In the genomic region with DNA sequence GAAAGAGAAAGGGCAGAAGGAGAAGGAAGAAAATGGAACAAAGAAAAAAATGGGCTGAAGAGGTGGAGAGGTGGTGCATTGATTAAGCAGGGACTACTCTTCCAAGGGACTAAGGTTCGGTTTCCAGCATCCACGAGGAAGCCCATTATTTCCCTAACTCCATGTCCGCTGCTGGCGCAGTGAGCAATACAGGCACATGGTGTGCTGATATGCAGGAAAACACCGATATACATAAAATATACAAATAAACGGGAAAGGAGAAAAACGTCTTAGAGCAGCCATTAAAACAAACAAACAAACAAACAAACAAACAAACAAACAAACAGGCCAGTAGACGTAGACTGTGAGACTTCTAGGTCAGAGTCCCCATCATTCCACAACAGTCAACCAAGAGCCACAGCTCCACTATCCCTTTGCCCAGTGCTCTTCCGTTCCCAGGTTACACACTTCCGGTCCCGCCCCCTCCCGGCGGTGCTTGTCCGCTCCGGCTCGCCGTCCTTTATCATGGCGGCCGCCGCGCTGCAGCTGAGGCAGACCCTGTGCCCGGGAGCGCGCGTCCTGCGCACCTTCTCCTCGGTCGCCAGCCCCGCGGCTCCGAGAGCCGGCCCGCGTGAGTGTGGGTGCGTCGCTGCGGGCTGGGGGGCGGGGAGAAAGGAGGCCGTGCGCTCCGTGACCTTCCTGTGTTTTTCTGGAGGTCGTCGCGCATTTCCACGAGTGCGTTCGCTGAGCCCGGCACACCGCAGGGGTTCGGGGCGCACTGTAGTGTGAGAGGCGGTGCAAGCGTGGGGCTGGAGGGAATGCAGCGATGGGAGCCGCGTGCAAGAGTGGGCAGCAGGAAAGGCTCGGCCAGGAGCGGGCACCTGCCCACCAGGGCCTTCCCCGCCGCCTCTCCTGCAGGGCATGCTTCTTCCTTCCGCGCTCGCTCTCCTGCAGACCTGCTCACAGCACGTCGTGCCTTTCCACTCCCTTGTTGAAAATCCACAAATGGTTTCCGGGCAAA, we compare ENCODE assay signal across 8 mouse cellular contexts. TPM values are rescaled to one million over a fixed set of nuclear protein-coding genes. Genes with fewer than 3 reads are reported as not detected.
DNase-seq lines count a peak whose midpoint lies in the region; ATAC-seq and TF ChIP-seq lines count a peak whose summit lies in the region.

A gene (plus strand): TSS at position 474 of the 1,000 bp plus-strand sequence.

- peak; percentile 72 for TF ChIP-seq POLR2A in ES-Bruce4 (IDR thresholded peaks at IDR 0.05; ENCODE audit: insufficient read depth, low read length)

- no peaks in the 10 kb centered on the region for H3K9me3 ChIP-seq in ES-Bruce4 (replicated peaks; ENCODE audit: control insufficient read depth, insufficient read depth, low read length, poor library complexity, severe bottlenecking)
- no peaks in the 10 kb centered on the region for H3K9me3 ChIP-seq in forebrain, embryonic 13.5 days (replicated peaks)
- H3K9me3 ChIP-seq in liver, embryonic 15.5 days (replicated peaks) = no peaks in the 10 kb centered on the region
- H3K9me3 ChIP-seq in neural tube, embryonic 11.5 days (ENCODE audit: control insufficient read depth, low read length) = no peaks in the 10 kb centered on the region
- no peaks in the 10 kb centered on the region for H3K9me3 ChIP-seq in stomach, embryonic 16.5 days (replicated peaks; ENCODE audit: control insufficient read depth, low read length)

- H3K4me1 ChIP-seq in ES-Bruce4 (ENCODE audit: control insufficient read depth, insufficient read depth, low read length) = no peaks in the 10 kb centered on the region
- peaks cover 16% of the 10 kb centered on the region for H3K4me1 ChIP-seq in forebrain, embryonic 13.5 days
- peaks cover 21% of the 10 kb centered on the region for H3K4me1 ChIP-seq in liver, embryonic 15.5 days (replicated peaks)
- H3K4me1 ChIP-seq in neural tube, embryonic 11.5 days (ENCODE audit: control insufficient read depth, insufficient read depth, low read length) = peaks cover 4% of the 10 kb centered on the region
- H3K4me1 ChIP-seq in stomach, embryonic 16.5 days (ENCODE audit: control insufficient read depth, insufficient read depth, low read length) = 0 out of 2 replicates have a peak, but pooled peaks cover 5% of the 10 kb centered on the region

- peak; percentile 84 for DNase-seq in c-Kit-positive CD71-positive TER-119-positive erythroid progenitor cells, embryonic 14.5 days (ENCODE audit: low spot score)
- DNase-seq in heart, postnatal 10 days = peak; percentile 91 to 95
- peak; percentile 94 to 96 for DNase-seq in kidney, postnatal 4 days
- peak; percentile 90 for DNase-seq in neural tube, embryonic 11.5 days (ENCODE audit: low spot score)

- H3K36me3 ChIP-seq in ES-Bruce4 (ENCODE audit: control insufficient read depth, insufficient read depth, low read length, poor library complexity, severe bottlenecking) = peaks cover 5% of the 10 kb centered on the region; the same call in 1 of the 2 replicates
- H3K36me3 ChIP-seq in forebrain, embryonic 13.5 days (ENCODE audit: poor library complexity, severe bottlenecking) = peaks cover 12% of the 10 kb centered on the region
- peaks cover 17% of the 10 kb centered on the region for H3K36me3 ChIP-seq in liver, embryonic 15.5 days (replicated peaks)
- H3K36me3 ChIP-seq in neural tube, embryonic 11.5 days (ENCODE audit: control insufficient read depth, insufficient read depth, low read length) = no peaks in the 10 kb centered on the region
- peaks cover 6% of the 10 kb centered on the region; the same call in 1 of the 2 replicates for H3K36me3 ChIP-seq in stomach, embryonic 16.5 days (ENCODE audit: control insufficient read depth, insufficient read depth, low read length)

- peak within 1 kb of the TSS; percentile 67 for H3K9ac ChIP-seq in ES-Bruce4 (ENCODE audit: low read depth, poor library complexity, severe bottlenecking)
- peak within 1 kb of the TSS; percentile 93 for H3K9ac ChIP-seq in forebrain, embryonic 13.5 days
- H3K9ac ChIP-seq in liver, embryonic 15.5 days = peak within 1 kb of the TSS; percentile 77
- H3K9ac ChIP-seq in neural tube, embryonic 11.5 days (ENCODE audit: low read length) = peak within 1 kb of the TSS; percentile 91
- peak within 1 kb of the TSS; percentile 97 for H3K9ac ChIP-seq in stomach, embryonic 16.5 days (ENCODE audit: low read length)

- TF ChIP-seq CTCF in ES-Bruce4 (IDR thresholded peaks at IDR 0.05; ENCODE audit: low read depth, low read length) = no peak

- H3K27me3 ChIP-seq in ES-Bruce4 (ENCODE audit: control insufficient read depth, insufficient read depth, low read length, poor library complexity, severe bottlenecking) = no peaks in the 10 kb centered on the region
- H3K27me3 ChIP-seq in forebrain, embryonic 13.5 days = 0 out of 2 replicates have a peak, but pooled peaks cover 8% of the 10 kb centered on the region
- H3K27me3 ChIP-seq in liver, embryonic 15.5 days = no peaks in the 10 kb centered on the region
- H3K27me3 ChIP-seq in neural tube, embryonic 11.5 days (ENCODE audit: control insufficient read depth, insufficient read depth, low read length) = no peaks in the 10 kb centered on the region
- H3K27me3 ChIP-seq in stomach, embryonic 16.5 days (ENCODE audit: control insufficient read depth, insufficient read depth, low read length) = no peaks in the 10 kb centered on the region

- H3K4me2 ChIP-seq in forebrain, embryonic 13.5 days = peak within 1 kb of the TSS; percentile 75
- H3K4me2 ChIP-seq in liver, embryonic 15.5 days = peak within 1 kb of the TSS; percentile 77
- peak within 1 kb of the TSS; percentile 33 for H3K4me2 ChIP-seq in neural tube, embryonic 11.5 days (ENCODE audit: low read depth)
- H3K4me2 ChIP-seq in stomach, embryonic 16.5 days (ENCODE audit: low read depth, low read length) = peak within 1 kb of the TSS; percentile 72

- peak; percentile 99 for ATAC-seq in forebrain, embryonic 13.5 days
- ATAC-seq in liver, embryonic 15.5 days (ENCODE audit: insufficient read depth) = peak; percentile 97
- ATAC-seq in neural tube, embryonic 11.5 days (ENCODE audit: insufficient read depth, low FRiP score, low TSS enrichment) = peak; percentile 99
- ATAC-seq in stomach, embryonic 16.5 days (ENCODE audit: insufficient read depth, low FRiP score) = peak; percentile 97

- intact Hi-C loops in heart, postnatal 10 days (cut with DNase I) = no loop called here

- H3K27ac ChIP-seq in ES-Bruce4 (ENCODE audit: insufficient read depth, low read length) = peak within 1 kb of the TSS; percentile 58; the same call in 1 of the 2 replicates
- H3K27ac ChIP-seq in forebrain, embryonic 13.5 days = peak within 1 kb of the TSS; percentile 80
- H3K27ac ChIP-seq in liver, embryonic 15.5 days (replicated peaks) = peak within 1 kb of the TSS; percentile 64
- peak within 1 kb of the TSS; percentile 51 for H3K27ac ChIP-seq in neural tube, embryonic 11.5 days (ENCODE audit: low read depth, low read length)
- H3K27ac ChIP-seq in stomach, embryonic 16.5 days (ENCODE audit: low read length) = peak within 1 kb of the TSS; percentile 89

- peak; percentile 19; the same call in 1 of the 2 replicates for TF ChIP-seq EP300 in ES-Bruce4 (IDR thresholded peaks at IDR 0.05; ENCODE audit: insufficient read depth, low read depth, low read length)

- peak within 1 kb of the TSS; percentile 77 for H3K4me3 ChIP-seq in ES-Bruce4 (ENCODE audit: low read depth, low read length)
- H3K4me3 ChIP-seq in forebrain, embryonic 13.5 days = peak within 1 kb of the TSS; percentile 87
- H3K4me3 ChIP-seq in liver, embryonic 15.5 days (replicated peaks) = peak within 1 kb of the TSS; percentile 81
- H3K4me3 ChIP-seq in neural tube, embryonic 11.5 days (ENCODE audit: low read depth, low read length) = peak within 1 kb of the TSS; percentile 84
- H3K4me3 ChIP-seq in stomach, embryonic 16.5 days (replicated peaks; ENCODE audit: low read length) = peak within 1 kb of the TSS; percentile 93

- 5% methylated on average over 66 of the region's 66 CpGs for WGBS in forebrain, embryonic 13.5 days
- WGBS in liver, embryonic 15.5 days (ENCODE audit: insufficient replicate concordance) = 3% methylated on average over 66 of the region's 66 CpGs
- WGBS in neural tube, embryonic 11.5 days = 5% methylated on average over 64 of the region's 66 CpGs
- 3% methylated on average over 66 of the region's 66 CpGs for WGBS in stomach, embryonic 16.5 days

RNA-seq across cellular contexts. Expression of the gene that starts here (rescaled TPM):
- polyA plus RNA-seq in ES-Bruce4 (2011; ENCODE audit: insufficient read depth, insufficient read length, low read depth, missing spikeins) = 87.6 and 102 TPM in 2 replicates
- 99.0 and 112 TPM in 2 replicates for polyA plus RNA-seq in forebrain, embryonic 13.5 days (2015; fragmentation: Nextera tagmentation; extraction: Ambion mirVana)
- total RNA-seq in heart, postnatal 10 days (2021) = 100 to 1,000 TPM; 145 to 150 TPM
- 50.2 and 51.2 TPM in 2 replicates for polyA plus RNA-seq in liver, embryonic 15.5 days (2015; fragmentation: Nextera tagmentation; extraction: Ambion mirVana)
- polyA plus RNA-seq in neural tube, embryonic 11.5 days (2014; fragmentation: Nextera tagmentation; extraction: Ambion mirVana) = 90.0 and 103 TPM in 2 replicates
- 106 and 121 TPM in 2 replicates for polyA plus RNA-seq in stomach, embryonic 16.5 days (2015; fragmentation: Nextera tagmentation; extraction: Ambion mirVana)

Comparison
In these comparisons a context has a peak if more than half of its experiments do, and no peak if none do; other contexts are left out.
1. Peak in every context shown above with its lines: DNase-seq, ATAC-seq, H3K4me3 ChIP-seq and H3K27ac ChIP-seq.